ENCODE assay signal across 16 mouse cellular contexts in the genomic region with DNA sequence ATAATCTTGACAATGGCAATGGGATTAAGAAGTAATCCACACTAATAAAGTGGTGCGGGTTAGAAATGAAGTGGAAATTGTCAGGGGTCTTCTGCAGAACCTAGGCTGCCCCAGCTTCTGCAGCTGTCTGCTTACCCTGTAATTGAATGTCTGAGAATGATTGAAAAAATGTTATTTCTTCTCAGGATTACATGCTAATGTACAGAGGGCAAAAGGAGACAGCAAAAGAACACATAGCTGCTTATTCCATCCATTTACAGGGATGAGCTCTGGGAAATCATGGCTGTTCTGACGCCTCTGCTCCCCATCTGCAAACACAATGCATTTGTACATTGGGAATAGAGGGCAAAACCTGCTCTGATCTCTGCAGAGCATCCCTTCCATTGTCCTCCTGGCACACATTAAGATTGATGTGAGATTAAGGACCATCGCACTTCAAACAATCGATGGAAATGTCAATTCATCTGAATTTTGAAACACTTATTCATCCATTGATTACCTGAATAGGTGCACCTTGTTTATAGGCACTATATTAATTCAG. TPM values are rescaled to one million over a fixed set of nuclear protein-coding genes. Genes with fewer than 3 reads are reported as not detected.
DNase-seq lines count a peak whose midpoint lies in the region; ATAC-seq lines count a peak whose summit lies in the region.
"Had no signal": no experiment of that assay in that cellular context is flagged by ENCODE, and none has a peak within 500 bp of the region (broad histone marks: within the 10 kb centered on the region; RNA-seq: fewer than 3 reads in every experiment).

No protein-coding gene starts in this region.

- H3K36me3 ChIP-seq in hindbrain, embryonic 15.5 days = no peaks in the 10 kb centered on the region
- H3K36me3 ChIP-seq in limb, embryonic 13.5 days = no peaks in the 10 kb centered on the region
- no peaks in the 10 kb centered on the region for H3K36me3 ChIP-seq in neural tube, embryonic 12.5 days
- H3K36me3 ChIP-seq: heart, embryonic 10.5 days; liver, embryonic 15.5 days had no signal

- peak overlapping the region; percentile 45 for H3K4me2 ChIP-seq in hindbrain, embryonic 15.5 days
- peak overlapping the region; percentile 49 for H3K4me2 ChIP-seq in limb, embryonic 13.5 days (replicated peaks)
- H3K4me2 ChIP-seq in neural tube, embryonic 12.5 days (replicated peaks) = peak overlapping the region; percentile 43
- H3K4me2 ChIP-seq: forebrain, embryonic 13.5 days; liver, embryonic 15.5 days had no signal

- no peaks in the 10 kb centered on the region for H3K27me3 ChIP-seq in hindbrain, embryonic 15.5 days
- H3K27me3 ChIP-seq in limb, embryonic 13.5 days = no peaks in the 10 kb centered on the region
- H3K27me3 ChIP-seq in neural tube, embryonic 12.5 days (replicated peaks) = 0 out of 2 replicates have a peak, but pooled peaks cover 3% of the 10 kb centered on the region
- H3K27me3 ChIP-seq: Patski had no signal

- no peaks in the 10 kb centered on the region for H3K9me3 ChIP-seq in hindbrain, embryonic 15.5 days
- H3K9me3 ChIP-seq in limb, embryonic 13.5 days = no peaks in the 10 kb centered on the region
- H3K9me3 ChIP-seq in neural tube, embryonic 12.5 days = no peaks in the 10 kb centered on the region
- H3K9me3 ChIP-seq: forebrain, embryonic 13.5 days; heart, embryonic 10.5 days; liver, embryonic 15.5 days had no signal

- peaks cover 20% of the 10 kb centered on the region for H3K4me1 ChIP-seq in hindbrain, embryonic 15.5 days (replicated peaks)
- H3K4me1 ChIP-seq in limb, embryonic 13.5 days = peaks cover 29% of the 10 kb centered on the region
- peaks cover 15% of the 10 kb centered on the region for H3K4me1 ChIP-seq in neural tube, embryonic 12.5 days
- H3K4me1 ChIP-seq: liver, embryonic 15.5 days had no signal

- H3K4me3 ChIP-seq in hindbrain, embryonic 15.5 days = peak overlapping the region; percentile 9
- peak overlapping the region; percentile 13 for H3K4me3 ChIP-seq in limb, embryonic 13.5 days
- no peak overlapping the region for H3K4me3 ChIP-seq in neural tube, embryonic 12.5 days
- H3K4me3 ChIP-seq: forebrain, embryonic 13.5 days; heart, embryonic 10.5 days; liver, embryonic 15.5 days had no signal

- 37% methylated on average over 4 of the region's 4 CpGs for WGBS in hindbrain, embryonic 15.5 days
- WGBS in limb, embryonic 13.5 days = 57% methylated on average over 4 of the region's 4 CpGs
- WGBS in neural tube, embryonic 12.5 days = 43% methylated on average over 4 of the region's 4 CpGs

- peak overlapping the region; percentile 81 for H3K27ac ChIP-seq in hindbrain, embryonic 15.5 days (replicated peaks)
- no peak overlapping the region for H3K27ac ChIP-seq in limb, embryonic 13.5 days
- H3K27ac ChIP-seq in neural tube, embryonic 12.5 days = peak overlapping the region; percentile 60; the same call in 1 of the 2 replicates
- H3K27ac ChIP-seq: forebrain, embryonic 13.5 days; heart, embryonic 10.5 days; liver, embryonic 15.5 days; stomach, postnatal 0 days had no signal

- peak overlapping the region; percentile 20 for H3K9ac ChIP-seq in hindbrain, embryonic 15.5 days
- H3K9ac ChIP-seq in limb, embryonic 13.5 days = peak overlapping the region; percentile 40
- 0 out of 2 replicates have a peak overlapping the region, but pooled peaks have one; percentile 5 for H3K9ac ChIP-seq in neural tube, embryonic 12.5 days
- H3K9ac ChIP-seq: forebrain, embryonic 13.5 days; liver, embryonic 15.5 days had no signal

- no peak; the same call in 1 of the 2 replicates for ATAC-seq in hindbrain, embryonic 15.5 days (ENCODE audit: low FRiP score, low read depth)
- no peak for ATAC-seq in limb, embryonic 13.5 days (ENCODE audit: low FRiP score, low read depth)
- 0 out of 2 replicates have a peak, but pooled peaks have one; percentile 48 for ATAC-seq in neural tube, embryonic 12.5 days (ENCODE audit: low FRiP score, low read depth)
- ATAC-seq: forebrain, embryonic 13.5 days; Patski had no signal

- DNase-seq in heart, adult 11 months = peak; percentile 30
- no peak for DNase-seq in heart, adult 9 months (ENCODE audit: low spot score in 2 of 2)
- DNase-seq in lung, postnatal 36 days = no peak
- DNase-seq in frontal cortex, postnatal 14 days (ENCODE audit: low spot score in 2 of 2) = no peak
- DNase-seq in urinary bladder, postnatal 14 days (ENCODE audit: low spot score) = no peak
- DNase-seq: cerebellum, adult 9-11 months; kidney, adult 9 months had no signal

RNA-seq across cellular contexts. Expression of a gene that starts 7.3 kb away (rescaled TPM):
- polyA plus RNA-seq in hindbrain, embryonic 15.5 days (2015; fragmentation: Nextera tagmentation; extraction: Ambion mirVana) = 185 and 211 TPM in 2 replicates
- polyA plus RNA-seq in limb, embryonic 13.5 days (2015; fragmentation: Nextera tagmentation; extraction: Ambion mirVana) = 92.9 and 96.3 TPM in 2 replicates
- 194 and 197 TPM in 2 replicates for polyA plus RNA-seq in neural tube, embryonic 12.5 days (2016; fragmentation: Nextera tagmentation; extraction: Ambion mirVana)
- polyA plus RNA-seq: Patski; spleen, adult 2 months had no signal
